Mouse (Mus musculus) heart, embryonic 12.5 days (tissue): ENCODE results near the gene Arl15. TPM values are rescaled to one million over a fixed set of nuclear protein-coding genes. Genes with fewer than 3 reads are reported as not detected.

Experiments
- ATAC-seq: fragments of 200-750 bp; cut with Nextera tagmentation; 2 replicates; pipeline ENCODE4 v1.8.0; 2017; ENCODE audit warnings: moderate TSS enrichment, moderate library complexity; ENCODE audit not compliant: insufficient number of reproducible peaks, low FRiP score
- H3K27ac ChIP-seq: fragments of 300-500 bp; sonication (generic); 2 replicates; pipeline ENCODE4 v1.5.1; 2016; ENCODE audit warnings: mild to moderate bottlenecking, moderate library complexity; ENCODE audit not compliant: poor library complexity, severe bottlenecking
- H3K27me3 ChIP-seq: fragments of 300-500 bp; sonication (generic); replicated peaks from 2 replicates; pipeline ENCODE4 v1.6.1; 2016; ENCODE audit warnings: mild to moderate bottlenecking, moderate library complexity
- H3K36me3 ChIP-seq: fragments of 300-500 bp; sonication (generic); 2 replicates; pipeline ENCODE4 v1.6.1; 2016; ENCODE audit warnings: mild to moderate bottlenecking, moderate library complexity
- H3K4me1 ChIP-seq: fragments of 300-500 bp; sonication (generic); replicated peaks from 2 replicates; pipeline ENCODE4 v1.6.1; 2016; ENCODE audit warnings: mild to moderate bottlenecking
- H3K4me2 ChIP-seq: fragments of 300-500 bp; sonication (generic); 2 replicates; pipeline ENCODE4 v1.6.1; 2016; ENCODE audit warnings: mild to moderate bottlenecking, moderate library complexity
- H3K4me3 ChIP-seq: fragments of 300-500 bp; sonication (generic); 2 replicates; pipeline ENCODE4 v1.5.1; 2016; ENCODE audit warnings: mild to moderate bottlenecking
- H3K9ac ChIP-seq: fragments of 300-500 bp; sonication (generic); 2 replicates; pipeline ENCODE4 v1.6.1; 2016; ENCODE audit warnings: mild to moderate bottlenecking, moderate library complexity
- H3K9me3 ChIP-seq: fragments of 300-500 bp; sonication (generic); replicated peaks from 2 replicates; pipeline ENCODE4 v1.6.1; 2016; ENCODE audit warnings: mild to moderate bottlenecking, moderate library complexity
- WGBS: fragments of 180-500 bp; shearing (Covaris S2); methylation state at CpG from one replicate; pipeline ENCODE4 v1.1.7; 2016; 5-methylcytosine and 5-hydroxymethylcytosine counted together
- polyA plus RNA-seq: library from polyadenylated mRNA; unstranded; fragments of >200 nt; fragmentation: Nextera tagmentation; extraction: Ambion mirVana; gene quantifications from 2 replicates; pipeline ENCODE4 v1.2.1, GENCODE M21; 2016

The Arl15 gene
- polyA plus RNA-seq, 1 experiment from 2014 or later = 7.7 TPM

DNA sequence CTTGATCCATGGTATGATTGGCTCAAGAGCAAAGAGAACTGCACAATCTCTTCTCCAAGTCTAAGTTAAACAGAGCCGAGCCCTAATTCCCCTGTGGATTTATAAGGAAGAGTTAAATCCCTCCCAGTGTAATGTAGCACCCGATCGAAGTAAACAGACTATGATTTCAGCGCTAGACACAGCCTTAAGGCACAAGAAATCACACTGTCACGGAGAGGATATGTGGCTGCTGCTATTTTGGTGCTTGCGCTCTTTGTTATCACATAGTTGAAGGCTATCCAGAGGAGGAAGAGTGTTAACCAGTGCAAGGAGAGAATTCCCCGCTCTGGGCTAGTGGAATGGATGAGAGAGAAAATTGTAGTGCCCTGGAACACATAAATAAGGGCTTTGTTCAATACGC lies 223.6 kb downstream of the Arl15 start:
- H3K27me3 ChIP-seq = no peaks in the 10 kb centered on the region
- H3K27ac ChIP-seq = peak overlapping the region; percentile 60; the same call in 1 of the 2 replicates
- 38% methylated on average over 8 of the region's 8 CpGs for WGBS
- no peak for ATAC-seq
- no peak overlapping the region for H3K9ac ChIP-seq
- peak overlapping the region; percentile 20 for H3K4me3 ChIP-seq
- no peaks in the 10 kb centered on the region for H3K9me3 ChIP-seq
- H3K4me1 ChIP-seq = peaks cover 7% of the 10 kb centered on the region
- no peaks in the 10 kb centered on the region for H3K36me3 ChIP-seq
- H3K4me2 ChIP-seq = peak overlapping the region; percentile 56

GRCm38 (mm10) chr13:114023541-114023940 lies 229.2 kb downstream of the Arl15 start:
- no peak overlapping the region for H3K27ac ChIP-seq
- H3K4me2 ChIP-seq = no peak overlapping the region
- H3K9me3 ChIP-seq = no peaks in the 10 kb centered on the region
- H3K27me3 ChIP-seq = no peaks in the 10 kb centered on the region
- no peak for ATAC-seq
- 87% methylated on average over 7 of the region's 7 CpGs for WGBS
- no peak overlapping the region for H3K4me3 ChIP-seq
- H3K9ac ChIP-seq = no peak overlapping the region
- no peaks in the 10 kb centered on the region for H3K36me3 ChIP-seq
- no peaks in the 10 kb centered on the region for H3K4me1 ChIP-seq

- no peak for ATAC-seq
- Histone ChIP-seq H3K4me2 (no peak overlapping the region), H3K27ac (no peak overlapping the region), H3K9me3 (no peaks in the 10 kb centered on the region), H3K27me3 (no peaks in the 10 kb centered on the region), H3K4me1 (no peaks in the 10 kb centered on the region), H3K36me3 (no peaks in the 10 kb centered on the region), H3K4me3 (no peak overlapping the region), H3K9ac (no peak overlapping the region)
- WGBS = 86% methylated on average over 6 of the region's 6 CpGs
These were observed 232.0 kb downstream of the Arl15 start for GRCm38 (mm10) chr13:114026306-114026705.

DNA sequence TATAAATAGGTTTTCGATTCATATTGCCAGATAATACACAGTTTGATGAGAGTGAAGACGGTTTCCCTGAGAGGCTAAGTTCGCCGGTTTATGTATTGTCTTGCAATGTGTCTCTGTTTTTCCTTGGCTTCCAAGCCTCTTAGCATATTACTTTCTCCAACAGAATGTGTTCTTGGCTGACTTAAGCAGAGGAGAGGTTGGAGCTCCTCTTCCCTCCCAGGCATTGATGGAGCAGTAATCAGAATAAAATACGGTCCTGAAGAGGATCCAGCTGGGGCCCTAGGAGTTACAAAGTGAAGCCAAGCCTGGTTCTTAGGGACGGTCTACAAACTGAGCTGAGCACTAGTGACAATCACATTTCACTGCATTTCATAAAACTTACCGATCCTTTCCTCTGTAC lies 232.4 kb downstream of the Arl15 start:
- Histone ChIP-seq H3K27me3 (no peaks in the 10 kb centered on the region), H3K9me3 (no peaks in the 10 kb centered on the region), H3K36me3 (no peaks in the 10 kb centered on the region), H3K9ac (no peak overlapping the region), H3K27ac (no peak overlapping the region), H3K4me3 (no peak overlapping the region), H3K4me2 (no peak overlapping the region), H3K4me1 (no peaks in the 10 kb centered on the region)
- 85% methylated on average over 7 of the region's 7 CpGs for WGBS
- no peak for ATAC-seq

- no peaks in the 10 kb centered on the region for H3K27me3 ChIP-seq
- no peak overlapping the region for H3K9ac ChIP-seq
- no peak for ATAC-seq
- H3K36me3 ChIP-seq = no peaks in the 10 kb centered on the region
- H3K4me1 ChIP-seq = peaks cover 22% of the 10 kb centered on the region
- H3K4me3 ChIP-seq = no peak overlapping the region
- H3K27ac ChIP-seq = no peak overlapping the region
- H3K9me3 ChIP-seq = no peaks in the 10 kb centered on the region
- 38% methylated on average over 10 of the region's 10 CpGs for WGBS
- H3K4me2 ChIP-seq = no peak overlapping the region; the same call in 1 of the 2 replicates
These were observed 253.8 kb downstream of the Arl15 start for GRCm38 (mm10) chr13:114048071-114048470.

- H3K36me3 ChIP-seq = no peaks in the 10 kb centered on the region
- H3K27ac ChIP-seq = no peak overlapping the region
- H3K4me3 ChIP-seq = no peak overlapping the region
- no peaks in the 10 kb centered on the region for H3K9me3 ChIP-seq
- WGBS = 56% methylated on average over 3 of the region's 3 CpGs
- no peaks in the 10 kb centered on the region for H3K27me3 ChIP-seq
- H3K4me2 ChIP-seq = no peak overlapping the region
- H3K4me1 ChIP-seq = peaks cover 22% of the 10 kb centered on the region
- no peak overlapping the region for H3K9ac ChIP-seq
- no peak for ATAC-seq
These were observed 254.4 kb downstream of the Arl15 start for GRCm38 (mm10) chr13:114048688-114049087.

DNA sequence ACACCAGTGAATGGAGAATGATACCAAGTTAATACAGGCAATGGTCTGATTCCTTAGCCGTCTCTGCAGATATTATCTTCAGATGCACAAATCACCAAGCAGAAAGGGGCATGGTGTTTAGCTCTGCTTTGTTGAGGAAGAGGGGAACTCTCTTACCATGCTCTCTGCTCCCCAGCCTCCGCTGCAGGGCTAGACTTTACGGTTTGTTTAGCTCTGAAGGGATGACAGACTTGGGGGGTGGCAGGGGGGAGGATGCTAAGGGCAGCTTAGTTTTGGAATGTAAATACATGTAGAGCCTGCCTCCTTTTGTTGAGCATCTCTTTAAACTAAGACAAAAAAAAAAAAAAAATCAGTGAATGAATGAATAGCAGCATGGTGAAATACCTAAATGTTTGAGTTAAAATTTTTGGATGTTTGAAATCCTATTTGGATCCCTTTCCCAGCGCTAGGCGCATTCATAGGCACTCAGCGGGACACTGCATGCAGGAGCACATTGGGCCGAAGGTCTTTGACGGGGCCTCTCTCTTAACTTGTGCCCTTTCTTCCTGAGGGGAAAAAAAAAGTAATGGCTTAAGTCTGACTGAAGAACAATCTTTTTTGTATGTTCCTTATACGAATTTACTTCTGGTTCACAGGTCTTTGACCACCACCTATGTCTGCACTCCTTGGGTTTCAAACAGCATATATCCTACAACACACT lies 257.0 kb downstream of the Arl15 start:
- Histone ChIP-seq H3K9me3 (no peaks in the 10 kb centered on the region), H3K27ac (no peak overlapping the region), H3K4me3 (no peak overlapping the region), H3K4me1 (peaks cover 27% of the 10 kb centered on the region), H3K9ac (no peak overlapping the region), H3K36me3 (no peaks in the 10 kb centered on the region), H3K4me2 (no peak overlapping the region), H3K27me3 (no peaks in the 10 kb centered on the region)
- 55% methylated on average over 9 of the region's 9 CpGs for WGBS
- ATAC-seq = no peak

GRCm38 (mm10) chr13:114052426-114053205 lies 258.3 kb downstream of the Arl15 start:
- no peaks in the 10 kb centered on the region for H3K9me3 ChIP-seq
- H3K27me3 ChIP-seq = no peaks in the 10 kb centered on the region
- H3K4me3 ChIP-seq = no peak overlapping the region
- no peak for ATAC-seq
- no peak overlapping the region for H3K4me2 ChIP-seq
- no peak overlapping the region for H3K27ac ChIP-seq
- 64% methylated on average over 15 of the region's 15 CpGs for WGBS
- H3K36me3 ChIP-seq = no peaks in the 10 kb centered on the region
- peaks cover 26% of the 10 kb centered on the region for H3K4me1 ChIP-seq
- H3K9ac ChIP-seq = no peak overlapping the region

GRCm38 (mm10) chr13:114053261-114053660 lies 259.0 kb downstream of the Arl15 start:
- Histone ChIP-seq H3K4me2 (no peak overlapping the region), H3K4me3 (no peak overlapping the region), H3K9ac (no peak overlapping the region), H3K4me1 (peaks cover 19% of the 10 kb centered on the region), H3K9me3 (no peaks in the 10 kb centered on the region), H3K27me3 (no peaks in the 10 kb centered on the region), H3K36me3 (no peaks in the 10 kb centered on the region), H3K27ac (no peak overlapping the region)
- 95% methylated on average over 2 of the region's 2 CpGs for WGBS
- no peak for ATAC-seq

DNA sequence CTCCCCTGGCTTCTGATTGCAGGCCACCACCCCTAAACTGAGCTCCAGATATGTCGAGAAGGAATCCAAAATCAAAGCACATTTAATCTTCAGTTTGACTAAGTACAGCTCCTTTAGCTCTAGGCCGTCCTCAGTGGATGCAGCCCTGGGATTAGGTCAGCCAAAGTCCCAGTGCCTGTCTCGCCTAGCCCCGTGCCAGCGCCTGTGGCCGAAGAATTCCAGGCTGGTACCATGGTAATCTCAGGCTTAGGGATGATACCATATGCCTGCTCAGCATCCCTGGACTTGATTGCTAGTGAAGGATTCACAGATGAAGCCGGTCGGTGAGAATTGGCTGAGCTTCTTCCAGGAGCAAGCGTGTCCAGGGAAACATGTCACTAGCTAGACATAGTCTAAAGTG lies 261.4 kb downstream of the Arl15 start:
- no peak overlapping the region for H3K27ac ChIP-seq
- H3K9me3 ChIP-seq = no peaks in the 10 kb centered on the region
- H3K4me1 ChIP-seq = peaks cover 11% of the 10 kb centered on the region; the same call in 1 of the 2 replicates
- no peaks in the 10 kb centered on the region for H3K27me3 ChIP-seq
- no peak overlapping the region for H3K4me3 ChIP-seq
- H3K9ac ChIP-seq = no peak overlapping the region
- WGBS = 73% methylated on average over 9 of the region's 9 CpGs
- ATAC-seq = no peak
- H3K4me2 ChIP-seq = no peak overlapping the region
- H3K36me3 ChIP-seq = no peaks in the 10 kb centered on the region

- no peak overlapping the region for H3K27ac ChIP-seq
- H3K36me3 ChIP-seq = no peaks in the 10 kb centered on the region
- 0 out of 2 replicates have a peak, but pooled peaks cover 4% of the 10 kb centered on the region for H3K9me3 ChIP-seq
- no peak overlapping the region for H3K4me3 ChIP-seq
- no peaks in the 10 kb centered on the region for H3K27me3 ChIP-seq
- WGBS = 75% methylated on average over 6 of the region's 6 CpGs
- H3K9ac ChIP-seq = no peak overlapping the region
- no peak overlapping the region for H3K4me2 ChIP-seq
- no peak for ATAC-seq
- 0 out of 2 replicates have a peak, but pooled peaks cover 5% of the 10 kb centered on the region for H3K4me1 ChIP-seq
These were observed 266.0 kb downstream of the Arl15 start for GRCm38 (mm10) chr13:114060258-114060657.
